Mouse (Mus musculus): ENCODE results near the gene Htra2.
A peak's percentile ranks its signal among the peaks of the same experiment; 100 is the strongest.

GRCm38 (mm10) chr6:83020121-83020520 is 35.0 kb downstream of the Htra2 start:
- TF ChIP-seq CTCF (IDR thresholded peaks at IDR 0.05; ENCODE audit: low read depth), result no peak
- TF ChIP-seq EP300 (IDR thresholded peaks at IDR 0.05; ENCODE audit: low read depth), result peak; percentile 83
